Mouse (Mus musculus) stomach, embryonic 16.5 days (tissue): ENCODE results near the gene Lrrc8e. TPM values are rescaled to one million over a fixed set of nuclear protein-coding genes. Genes with fewer than 3 reads are reported as not detected.

Experiments
- ATAC-seq: fragments of 200-750 bp; cut with Nextera tagmentation; 2 replicates; pipeline ENCODE4 v1.8.0; 2017; ENCODE audit warnings: moderate number of reproducible peaks, moderate TSS enrichment; ENCODE audit not compliant: insufficient read depth, low FRiP score
- H3K27ac ChIP-seq: fragments of 300-500 bp; sonication (generic); 2 replicates; pipeline ENCODE4 v1.5.1; 2014; ENCODE audit warnings: low read length
- H3K27me3 ChIP-seq: fragments of 300-500 bp; sonication (generic); 2 replicates; pipeline ENCODE4 v1.6.1; 2014; ENCODE audit warnings: low read length, control low read depth, mixed read lengths; ENCODE audit not compliant: control insufficient read depth, insufficient read depth
- H3K36me3 ChIP-seq: fragments of 300-500 bp; sonication (generic); 2 replicates; pipeline ENCODE4 v1.6.1; 2014; ENCODE audit warnings: low read length; ENCODE audit not compliant: control insufficient read depth, insufficient read depth
- H3K4me1 ChIP-seq: fragments of 300-500 bp; sonication (generic); 2 replicates; pipeline ENCODE4 v1.6.1; 2014; ENCODE audit warnings: low read length, control low read depth, mixed read lengths; ENCODE audit not compliant: control insufficient read depth, insufficient read depth
- H3K4me2 ChIP-seq: fragments of 300-500 bp; sonication (generic); 2 replicates; pipeline ENCODE4 v1.6.1; 2014; ENCODE audit warnings: low read depth, low read length, mixed read lengths
- H3K4me3 ChIP-seq: fragments of 300-500 bp; sonication (generic); replicated peaks from 2 replicates; pipeline ENCODE4 v1.5.1; 2014; ENCODE audit warnings: mild to moderate bottlenecking, low read length
- H3K9ac ChIP-seq: fragments of 300-500 bp; sonication (generic); 2 replicates; pipeline ENCODE4 v1.6.1; 2014; ENCODE audit warnings: low read length
- H3K9me3 ChIP-seq: fragments of 300-500 bp; sonication (generic); replicated peaks from 2 replicates; pipeline ENCODE4 v1.6.1; 2016; ENCODE audit warnings: low read length, control low read depth; ENCODE audit not compliant: control insufficient read depth
- WGBS: fragments of 180-500 bp; shearing (Covaris S2); extraction: QIAGEN DNeasy Blood & Tissue Kit; methylation state at CpG from one replicate; pipeline ENCODE4 v1.1.7; 2014; 5-methylcytosine and 5-hydroxymethylcytosine counted together
- polyA plus RNA-seq: library from polyadenylated mRNA; unstranded; fragments of >200 nt; fragmentation: Nextera tagmentation; extraction: Ambion mirVana; gene quantifications from 2 replicates; pipeline ENCODE4 v1.2.1, GENCODE M21; 2015

Gene Lrrc8e
- polyA plus RNA-seq, 1 experiment from 2014 or later: 6.1 TPM

- Histone ChIP-seq H3K4me3 (peak within 1 kb of the TSS; percentile 78), H3K36me3 (0 out of 2 replicates have a peak, but pooled peaks cover 5% of the 10 kb centered on the region), H3K4me1 (peaks cover 5% of the 10 kb centered on the region), H3K27ac (peak within 1 kb of the TSS; percentile 31; the same call in 1 of the 2 replicates), H3K27me3 (no peaks in the 10 kb centered on the region), H3K4me2 (peak within 1 kb of the TSS; percentile 69), H3K9me3 (no peaks in the 10 kb centered on the region), H3K9ac (peak within 1 kb of the TSS; percentile 80)
- ATAC-seq: peak; percentile 98
- under 1% methylated on average over 39 of the region's 39 CpGs for WGBS
Observed at GRCm38 (mm10) chr8:4275275-4276110, 48.9 kb downstream of the Lrrc8e start, which contains the start of gene Timm44. Timm44 (minus strand) TSS chr8:4275913.

- Histone ChIP-seq H3K36me3 (0 out of 2 replicates have a peak, but pooled peaks cover 5% of the 10 kb centered on the region), H3K27me3 (no peaks in the 10 kb centered on the region), H3K9me3 (no peaks in the 10 kb centered on the region), H3K9ac (peak overlapping the region; percentile 80), H3K4me2 (peak overlapping the region; percentile 69), H3K4me3 (peak overlapping the region; percentile 78), H3K4me1 (peaks cover 5% of the 10 kb centered on the region), H3K27ac (peak overlapping the region; percentile 31; the same call in 1 of the 2 replicates)
- ATAC-seq: peak; percentile 63; the same call in 1 of the 2 replicates
- 27% methylated on average over 9 of the region's 9 CpGs for WGBS
Observed at GRCm38 (mm10) chr8:4276111-4276465, 49.5 kb downstream of the Lrrc8e start.

Other genes with a start within 250 kb of the Lrrc8e start
- gene Cd209f, start 121.0 kb upstream of the Lrrc8e start, polyA plus RNA-seq: 0.12 and 0.26 TPM in 2 replicates
- not detected in 2 replicates for gene Cd209g, start 92.7 kb upstream of the Lrrc8e start, polyA plus RNA-seq
- 18.9 and 22.2 TPM in 2 replicates for gene Evi5l, start 60.3 kb upstream of the Lrrc8e start, polyA plus RNA-seq
- gene Prr36, start 9.4 kb upstream of the Lrrc8e start, polyA plus RNA-seq: 2.4 and 2.7 TPM in 2 replicates
- gene Map2k7, start 11.9 kb downstream of the Lrrc8e start, polyA plus RNA-seq: 19.8 and 23.8 TPM in 2 replicates
- gene Gm49320, start 12.0 kb downstream of the Lrrc8e start, polyA plus RNA-seq: 0.79 TPM in 2 replicates
- 3.0 and 4.9 TPM in 2 replicates for gene Tgfbr3l, start 21.4 kb downstream of the Lrrc8e start, polyA plus RNA-seq
- 41.6 and 41.8 TPM in 2 replicates for gene Snapc2, start 26.3 kb downstream of the Lrrc8e start, polyA plus RNA-seq
- 65.9 and 67.9 TPM in 2 replicates for gene Ctxn1, start 32.4 kb downstream of the Lrrc8e start, polyA plus RNA-seq
- gene Timm44, start 49.1 kb downstream of the Lrrc8e start, polyA plus RNA-seq: 64.9 and 67.2 TPM in 2 replicates
- 21.5 and 27.1 TPM in 2 replicates for gene Ccl25, start 98.4 kb downstream of the Lrrc8e start, polyA plus RNA-seq
- 160 and 166 TPM in 2 replicates for gene Elavl1, start 98.6 kb downstream of the Lrrc8e start, polyA plus RNA-seq